Mouse (Mus musculus) forebrain, embryonic 16.5 days (tissue): Measurements from ENCODE around the gene Babam2. TPM values are rescaled to one million over a fixed set of nuclear protein-coding genes. Genes with fewer than 3 reads are reported as not detected.

Source experiments
- ATAC-seq: fragments of 200-750 bp; cut with Nextera tagmentation; 2 replicates; pipeline ENCODE4 v1.8.0; 2017; ENCODE audit warnings: mild to moderate bottlenecking, moderate library complexity
- H3K27ac ChIP-seq: fragments of 300-500 bp; sonication (generic); 2 replicates; pipeline ENCODE4 v1.5.1; 2014; ENCODE audit warnings: low read length, control low read depth
- H3K27me3 ChIP-seq: fragments of 300-500 bp; sonication (generic); replicated peaks from 2 replicates; pipeline ENCODE4 v1.6.1; 2014; ENCODE audit warnings: low read length; ENCODE audit not compliant: control insufficient read depth, insufficient read depth
- H3K36me3 ChIP-seq: fragments of 300-500 bp; sonication (generic); 2 replicates; pipeline ENCODE4 v1.6.1; 2014; ENCODE audit not compliant: control insufficient read depth, insufficient read depth
- H3K4me1 ChIP-seq: fragments of 300-500 bp; sonication (generic); replicated peaks from 2 replicates; pipeline ENCODE4 v1.6.1; 2014; ENCODE audit warnings: low read length; ENCODE audit not compliant: control insufficient read depth, insufficient read depth
- H3K4me2 ChIP-seq: fragments of 300-500 bp; sonication (generic); 2 replicates; pipeline ENCODE4 v1.6.1; 2014; ENCODE audit warnings: mild to moderate bottlenecking, low read length, control low read depth
- H3K4me3 ChIP-seq: fragments of 300-500 bp; sonication (generic); replicated peaks from 2 replicates; pipeline ENCODE4 v1.5.1; 2014; ENCODE audit warnings: mild to moderate bottlenecking, low read length, control low read depth
- H3K9ac ChIP-seq: fragments of 300-500 bp; sonication (generic); replicated peaks from 2 replicates; pipeline ENCODE4 v1.6.1; 2014; ENCODE audit warnings: low read depth, low read length, control low read depth
- H3K9me3 ChIP-seq: fragments of 300-500 bp; sonication (generic); 2 replicates; pipeline ENCODE4 v1.6.1; 2016; ENCODE audit warnings: low read length; ENCODE audit not compliant: control insufficient read depth
- WGBS: fragments of 180-500 bp; shearing (Covaris S2); extraction: QIAGEN DNeasy Blood & Tissue Kit; methylation state at CpG from one replicate; pipeline ENCODE4 v1.1.7; 2014; 5-methylcytosine and 5-hydroxymethylcytosine counted together
- polyA plus RNA-seq: library from polyadenylated mRNA; unstranded; fragments of >200 nt; fragmentation: Nextera tagmentation; extraction: Ambion mirVana; gene quantifications from 2 replicates; pipeline ENCODE4 v1.2.1, GENCODE M21; 2015

Babam2 gene
- polyA plus RNA-seq, 1 experiment from 2014 or later = 53.5 TPM

- Histone ChIP-seq H3K27me3 (no peaks in the 10 kb centered on the region), H3K9ac (no peak overlapping the region), H3K9me3 (no peaks in the 10 kb centered on the region), H3K36me3 (no peaks in the 10 kb centered on the region), H3K4me3 (no peak overlapping the region), H3K4me2 (no peak overlapping the region), H3K4me1 (peaks cover 8% of the 10 kb centered on the region; the same call in 1 of the 2 replicates), H3K27ac (no peak overlapping the region)
- 0 out of 2 replicates have a peak, but pooled peaks have one; percentile 36 for ATAC-seq
These were observed 222.6 kb downstream of the Babam2 start for GRCm38 (mm10) chr5:31920129-31920528.

GRCm38 (mm10) chr5:31920890-31921289, 223.4 kb downstream of the Babam2 start:
- Histone ChIP-seq H3K9ac (no peak overlapping the region), H3K36me3 (no peaks in the 10 kb centered on the region), H3K4me1 (peaks cover 8% of the 10 kb centered on the region; the same call in 1 of the 2 replicates), H3K27me3 (no peaks in the 10 kb centered on the region), H3K4me3 (no peak overlapping the region), H3K27ac (no peak overlapping the region), H3K4me2 (no peak overlapping the region), H3K9me3 (no peaks in the 10 kb centered on the region)
- ATAC-seq = no peak
- 79% methylated on average over 1 of the region's 1 CpGs for WGBS

GRCm38 (mm10) chr5:31924075-31924474, 226.6 kb downstream of the Babam2 start:
- no peak overlapping the region for H3K27ac ChIP-seq

GRCm38 (mm10) chr5:31926551-31926950, 229.1 kb downstream of the Babam2 start:
- no peak overlapping the region for H3K4me2 ChIP-seq

More at GRCm38 (mm10) chr5:31924075-31924474, 226.6 kb downstream of the Babam2 start:
- Histone ChIP-seq H3K4me1 (peaks cover 8% of the 10 kb centered on the region; the same call in 1 of the 2 replicates), H3K4me2 (no peak overlapping the region), H3K27me3 (no peaks in the 10 kb centered on the region), H3K9ac (no peak overlapping the region), H3K4me3 (no peak overlapping the region), H3K36me3 (no peaks in the 10 kb centered on the region), H3K9me3 (no peaks in the 10 kb centered on the region)
- no peak for ATAC-seq

GRCm38 (mm10) chr5:31929007-31929406, 231.5 kb downstream of the Babam2 start:
- no peak overlapping the region for H3K9ac ChIP-seq
- H3K9me3 ChIP-seq = no peaks in the 10 kb centered on the region
- peak; percentile 80 for ATAC-seq
- 16% methylated on average over 7 of the region's 7 CpGs for WGBS
- H3K4me3 ChIP-seq = no peak overlapping the region
- H3K27me3 ChIP-seq = no peaks in the 10 kb centered on the region
- no peak overlapping the region for H3K27ac ChIP-seq
- no peaks in the 10 kb centered on the region for H3K36me3 ChIP-seq
- H3K4me1 ChIP-seq = peaks cover 5% of the 10 kb centered on the region; the same call in 1 of the 2 replicates
- no peak overlapping the region for H3K4me2 ChIP-seq

More at GRCm38 (mm10) chr5:31926551-31926950, 229.1 kb downstream of the Babam2 start:
- 84% methylated on average over 1 of the region's 1 CpGs for WGBS
- Histone ChIP-seq H3K4me1 (peaks cover 5% of the 10 kb centered on the region; the same call in 1 of the 2 replicates), H3K27ac (no peak overlapping the region), H3K9ac (no peak overlapping the region), H3K36me3 (no peaks in the 10 kb centered on the region), H3K4me3 (no peak overlapping the region), H3K9me3 (no peaks in the 10 kb centered on the region), H3K27me3 (no peaks in the 10 kb centered on the region)
- ATAC-seq = no peak

GRCm38 (mm10) chr5:31931127-31931625, 233.7 kb downstream of the Babam2 start:
- H3K4me3 ChIP-seq = no peak overlapping the region
- 86% methylated on average over 8 of the region's 8 CpGs for WGBS
- H3K36me3 ChIP-seq = no peaks in the 10 kb centered on the region
- H3K27me3 ChIP-seq = no peaks in the 10 kb centered on the region
- no peak for ATAC-seq
- H3K4me2 ChIP-seq = no peak overlapping the region
- H3K9me3 ChIP-seq = no peaks in the 10 kb centered on the region
- H3K9ac ChIP-seq = no peak overlapping the region
- H3K27ac ChIP-seq = no peak overlapping the region
- peaks cover 5% of the 10 kb centered on the region; the same call in 1 of the 2 replicates for H3K4me1 ChIP-seq

GRCm38 (mm10) chr5:31931637-31932036, 234.2 kb downstream of the Babam2 start:
- Histone ChIP-seq H3K27ac (no peak overlapping the region), H3K4me3 (no peak overlapping the region), H3K27me3 (no peaks in the 10 kb centered on the region), H3K4me1 (peaks cover 5% of the 10 kb centered on the region; the same call in 1 of the 2 replicates), H3K9ac (no peak overlapping the region), H3K36me3 (no peaks in the 10 kb centered on the region), H3K9me3 (no peaks in the 10 kb centered on the region), H3K4me2 (no peak overlapping the region)
- 75% methylated on average over 1 of the region's 1 CpGs for WGBS
- no peak for ATAC-seq

- Histone ChIP-seq H3K27me3 (no peaks in the 10 kb centered on the region), H3K27ac (no peak overlapping the region), H3K36me3 (no peaks in the 10 kb centered on the region), H3K4me1 (peaks cover 5% of the 10 kb centered on the region; the same call in 1 of the 2 replicates), H3K4me3 (no peak overlapping the region), H3K9ac (no peak overlapping the region), H3K4me2 (no peak overlapping the region), H3K9me3 (no peaks in the 10 kb centered on the region)
- ATAC-seq = no peak
- WGBS = 89% methylated on average over 6 of the region's 6 CpGs
These were observed 235.8 kb downstream of the Babam2 start for GRCm38 (mm10) chr5:31933296-31933695.

GRCm38 (mm10) chr5:31934397-31934796, 236.9 kb downstream of the Babam2 start:
- no peaks in the 10 kb centered on the region for H3K9me3 ChIP-seq
- H3K9ac ChIP-seq = no peak overlapping the region
- H3K36me3 ChIP-seq = no peaks in the 10 kb centered on the region
- H3K27ac ChIP-seq = no peak overlapping the region
- no peaks in the 10 kb centered on the region for H3K4me1 ChIP-seq
- H3K4me3 ChIP-seq = no peak overlapping the region
- no peak overlapping the region for H3K4me2 ChIP-seq
- 85% methylated on average over 3 of the region's 3 CpGs for WGBS
- ATAC-seq = no peak
- no peaks in the 10 kb centered on the region for H3K27me3 ChIP-seq

GRCm38 (mm10) chr5:31935936-31936335, 238.5 kb downstream of the Babam2 start:
- no peaks in the 10 kb centered on the region for H3K4me1 ChIP-seq
- H3K27me3 ChIP-seq = no peaks in the 10 kb centered on the region
- H3K27ac ChIP-seq = no peak overlapping the region
- no peak overlapping the region for H3K4me2 ChIP-seq
- H3K4me3 ChIP-seq = no peak overlapping the region
- 93% methylated on average over 3 of the region's 3 CpGs for WGBS
- no peaks in the 10 kb centered on the region for H3K36me3 ChIP-seq
- H3K9ac ChIP-seq = no peak overlapping the region
- no peak for ATAC-seq
- H3K9me3 ChIP-seq = no peaks in the 10 kb centered on the region
